In the genomic region with DNA sequence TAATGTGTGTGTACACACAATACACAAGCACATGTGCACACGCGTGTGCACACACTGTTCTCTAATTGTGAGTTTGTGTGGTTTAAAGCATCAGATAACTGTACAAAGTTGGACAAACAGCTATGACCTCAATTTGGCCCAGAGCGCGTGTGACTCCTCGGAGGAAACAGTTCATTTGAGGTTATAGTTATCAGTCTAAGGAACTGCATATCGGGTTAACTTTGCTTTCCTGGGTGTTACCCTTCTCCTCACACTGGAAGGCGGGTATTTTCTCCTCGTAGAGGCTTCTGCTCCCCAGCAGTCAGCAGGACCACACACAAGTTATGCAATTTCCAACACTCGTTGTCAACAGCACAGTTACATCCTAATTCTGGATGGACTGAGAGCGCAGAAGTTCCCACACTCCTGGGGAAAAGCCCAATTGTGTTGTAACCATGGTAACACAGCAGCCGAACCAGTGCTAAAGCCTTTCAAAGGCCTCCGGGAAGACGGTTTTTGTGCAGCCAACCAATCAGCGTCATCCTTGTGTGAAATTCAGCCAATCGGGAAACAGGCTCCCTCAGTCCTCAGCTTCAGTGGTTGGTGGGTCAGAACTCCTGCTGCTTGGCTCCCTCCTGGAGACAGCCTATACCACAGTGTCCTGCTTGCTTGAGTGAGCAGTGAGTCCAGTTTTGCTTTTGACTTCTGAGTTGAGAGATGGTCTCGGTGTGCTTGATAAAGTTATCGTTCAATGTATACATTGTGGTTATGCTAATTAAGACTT, we compare ENCODE assay signal across 9 mouse cellular contexts.
DNase-seq lines count a peak whose midpoint lies in the region; ATAC-seq lines count a peak whose summit lies in the region.
"Had no signal": no experiment of that assay in that cellular context is flagged by ENCODE, and none has a peak within 500 bp of the region (broad histone marks: within the 10 kb centered on the region; RNA-seq: fewer than 3 reads in every experiment).

No protein-coding gene starts in this region.

- intact Hi-C loops in heart, postnatal 25 days (cut with DNase I): no loop called here

- no peaks in the 10 kb centered on the region for H3K36me3 ChIP-seq in forebrain, embryonic 10.5 days (replicated peaks)
- no peaks in the 10 kb centered on the region for H3K36me3 ChIP-seq in lung, embryonic 16.5 days (ENCODE audit: control insufficient read depth, insufficient read depth, low read length)

- no peaks in the 10 kb centered on the region for H3K27me3 ChIP-seq in forebrain, embryonic 10.5 days (ENCODE audit: poor library complexity, severe bottlenecking)
- no peaks in the 10 kb centered on the region for H3K27me3 ChIP-seq in lung, embryonic 16.5 days (ENCODE audit: control insufficient read depth, insufficient read depth, low read depth, low read length)

- no peak overlapping the region for H3K9ac ChIP-seq in lung, embryonic 16.5 days (ENCODE audit: low read length)

- peaks cover 23% of the 10 kb centered on the region for H3K4me1 ChIP-seq in forebrain, embryonic 10.5 days
- H3K4me1 ChIP-seq in lung, embryonic 16.5 days (replicated peaks; ENCODE audit: control insufficient read depth, insufficient read depth, low read length): no peaks in the 10 kb centered on the region; the same call in 1 of the 2 replicates

- ATAC-seq in lung, embryonic 16.5 days (ENCODE audit: low read depth): peak; percentile 88

- no peak overlapping the region for H3K4me2 ChIP-seq in lung, embryonic 16.5 days (ENCODE audit: low read depth, low read length)

- peak; percentile 17 to 32 for DNase-seq in CD8-positive naive resting alpha-beta T cell, adult 2 months (ENCODE audit: low read depth in 2 of 2, low spot score in 2 of 2)
- DNase-seq in adrenal gland, adult 2 months: peak; percentile 49
- DNase-seq in forebrain, embryonic 10.5 days (ENCODE audit: extremely low spot score, low spot score): peak; percentile 84
- DNase-seq in heart, postnatal 25 days (ENCODE audit: low spot score): peak; percentile 66
- peak; percentile 83 to 88 for DNase-seq in layer of hippocampus, adult 8-10 months (ENCODE audit: low spot score in 2 of 2)
- DNase-seq in ovary, postnatal 14 days (ENCODE audit: low spot score): peak; percentile 41
- peak; percentile 8 to 57 for DNase-seq in urinary bladder, postnatal 36 days (ENCODE audit: low spot score in 2 of 2)

- 31% methylated on average over 17 of the region's 17 CpGs for WGBS in forebrain, embryonic 10.5 days
- 49% methylated on average over 17 of the region's 17 CpGs for WGBS in lung, embryonic 16.5 days

- no peaks in the 10 kb centered on the region for H3K9me3 ChIP-seq in forebrain, embryonic 10.5 days
- no peaks in the 10 kb centered on the region for H3K9me3 ChIP-seq in lung, embryonic 16.5 days (ENCODE audit: control insufficient read depth, low read length)

- H3K27ac ChIP-seq in forebrain, embryonic 10.5 days: peak overlapping the region; percentile 85
- no peak overlapping the region for H3K27ac ChIP-seq in lung, embryonic 16.5 days (ENCODE audit: low read length)

- peak overlapping the region; percentile 22 for H3K4me3 ChIP-seq in forebrain, embryonic 10.5 days
- no peak overlapping the region for H3K4me3 ChIP-seq in lung, embryonic 16.5 days (ENCODE audit: low read length)
- H3K4me3 ChIP-seq: erythroblast, embryonic 14.5 days had no signal

Comparison
In these comparisons a context has a peak if more than half of its experiments do, and no peak if none do; other contexts are left out.
1. DNase-seq: peak in every context shown above with its lines; median percentile 86 in layer of hippocampus, adult 8-10 months; 84 in forebrain, embryonic 10.5 days; 66 in heart, postnatal 25 days; 49 in adrenal gland, adult 2 months; 41 in ovary, postnatal 14 days; 32 in urinary bladder, postnatal 36 days; 24 in CD8-positive naive resting alpha-beta T cell, adult 2 months.